Mouse (Mus musculus) C2C12 (cell line): ENCODE results near the gene Cyb561d2. TPM values are rescaled to one million over a fixed set of nuclear protein-coding genes. Genes with fewer than 3 reads are reported as not detected.

ENCODE experiments used
- H3K27me3 ChIP-seq: one replicate; pipeline ENCODE4 v1.6.1; 2011; ENCODE audit not compliant: control insufficient read depth, insufficient read depth, insufficient read length
- H3K36me3 ChIP-seq: one replicate; pipeline ENCODE4 v1.6.1; 2011; ENCODE audit not compliant: control insufficient read depth, insufficient read depth
- H3K4me3 ChIP-seq: one replicate; pipeline ENCODE4 v1.5.1; 2011; ENCODE audit warnings: mild to moderate bottlenecking, control low read depth; ENCODE audit not compliant: poor library complexity, insufficient read depth, severe bottlenecking
- H3K79me2 ChIP-seq: one replicate; pipeline ENCODE4 v1.6.1; 2011; ENCODE audit not compliant: control insufficient read depth, insufficient read depth
- H3K79me3 ChIP-seq: one replicate; pipeline ENCODE4 v1.6.1; 2011; ENCODE audit warnings: low read depth, control low read depth
- H3ac ChIP-seq: one replicate; pipeline ENCODE3; 2011; ENCODE audit warnings: low read depth; ENCODE audit not compliant: control insufficient read depth, insufficient read length
- CEBPB ChIP-seq: IDR thresholded peaks from one replicate; pipeline ENCODE4 v1.6.1; 2011; ENCODE audit warnings: low read depth, mild to moderate bottlenecking, control low read depth, moderate library complexity
- CTCF ChIP-seq: IDR thresholded peaks from one replicate; pipeline ENCODE4 v1.5.1; 2011; ENCODE audit not compliant: control insufficient read depth, insufficient read depth, insufficient read length
- FOSL1 ChIP-seq: IDR thresholded peaks from one replicate; pipeline ENCODE4 v1.8.0; 2011; ENCODE audit warnings: mild to moderate bottlenecking, low read length; ENCODE audit not compliant: poor library complexity, insufficient read depth, severe bottlenecking
- MAX ChIP-seq: IDR thresholded peaks from one replicate; pipeline ENCODE4 v1.6.1; 2011; ENCODE audit warnings: mild to moderate bottlenecking, control low read depth
- MYOD1 ChIP-seq: IDR thresholded peaks from one replicate; pipeline ENCODE4 v1.6.1; 2011; ENCODE audit warnings: low read depth; ENCODE audit not compliant: control insufficient read depth, insufficient read length
- MYOG ChIP-seq: IDR thresholded peaks from one replicate; pipeline ENCODE4 v1.6.1; 2011; ENCODE audit not compliant: control insufficient read depth, insufficient read length; ENCODE audit errors: extremely low read depth
- USF1 ChIP-seq: IDR thresholded peaks from one replicate; pipeline ENCODE4 v1.6.1; 2011; ENCODE audit warnings: low read depth, mild to moderate bottlenecking, control low read depth, moderate library complexity
- long read RNA-seq, 2 experiments: library from polyadenylated mRNA; unstranded; transcript quantifications; one replicate each; pipeline ENCODE4 v2.0.0; 2019 to 2020
- polyA plus RNA-seq: library from polyadenylated mRNA; unstranded; fragments of >200 nt; fragmentation: generic; extraction: Trizol; gene quantifications from one replicate; pipeline ENCODE4 v1.2.1, GENCODE M21; 2012; ENCODE audit warnings: missing spikeins

Gene Cyb561d2
- polyA plus RNA-seq = 23.7 TPM
- long read RNA-seq, experiment 1, transcript Cyb561d2-205 (4 exons, 1,162 nt) = major isoform, 21 of 34 reads
- long read RNA-seq, experiment 1, transcript Cyb561d2-201 (3 exons, 1,786 nt) = minor isoform, 6 of 34 reads
- long read RNA-seq, experiment 1, partial matches to known transcripts = 1 of 34 reads
- long read RNA-seq, experiment 1, other reads (novel, unspliced or antisense) = 5 of 34 reads
- long read RNA-seq, experiment 2, transcript Cyb561d2-205 (4 exons, 1,162 nt) = major isoform, 16 of 24 reads
- long read RNA-seq, experiment 2, transcript Cyb561d2-204 (4 exons, 658 nt) = minor isoform, 6 of 24 reads
- long read RNA-seq, experiment 2, partial matches to known transcripts = 0 of 24 reads
- long read RNA-seq, experiment 2, other reads (novel, unspliced or antisense) = 0 of 24 reads

- Histone ChIP-seq H3K36me3 (peaks cover 15% of the 10 kb centered on the region), H3K27me3 (no peaks in the 10 kb centered on the region), H3K4me3 (peak within 1 kb of the TSS; percentile 38), H3ac (peak within 1 kb of the TSS; percentile 43), H3K79me2 (peaks cover 9% of the 10 kb centered on the region), H3K79me3 (peaks cover 7% of the 10 kb centered on the region)
- TF ChIP-seq CEBPB (no peak), MYOD1 (no peak), USF1 (no peak), MAX (no peak), FOSL1 (no peak), MYOG (no peak), CTCF (no peak)
Observed at GRCm38 (mm10) chr9:107541474-107542351, at the start of gene Cyb561d2, which contains the start of gene Nprl2. Cyb561d2 (minus strand) TSS chr9:107542193. Nprl2 (plus strand) TSS chr9:107542226.

- TF ChIP-seq CTCF = no peak
- TF ChIP-seq MYOD1 = no peak
- TF ChIP-seq USF1 = no peak
- no peak for TF ChIP-seq FOSL1
- TF ChIP-seq CEBPB = no peak
- no peak for TF ChIP-seq MAX
- TF ChIP-seq MYOG = no peak
- Histone ChIP-seq H3K36me3 (peaks cover 34% of the 10 kb centered on the region), H3K79me3 (peaks cover 21% of the 10 kb centered on the region), H3K79me2 (peaks cover 35% of the 10 kb centered on the region), H3ac (no peak overlapping the region), H3K27me3 (no peaks in the 10 kb centered on the region), H3K4me3 (no peak overlapping the region)
Observed at GRCm38 (mm10) chr9:107590773-107591060, 48.7 kb upstream of the Cyb561d2 start.

- Histone ChIP-seq H3K4me3 (no peak overlapping the region), H3ac (no peak overlapping the region), H3K27me3 (no peaks in the 10 kb centered on the region), H3K79me3 (peaks cover 21% of the 10 kb centered on the region), H3K79me2 (peaks cover 35% of the 10 kb centered on the region), H3K36me3 (peaks cover 34% of the 10 kb centered on the region)
- TF ChIP-seq FOSL1 = no peak
- no peak for TF ChIP-seq CTCF
- TF ChIP-seq USF1 = no peak
- TF ChIP-seq CEBPB = no peak
- TF ChIP-seq MAX = no peak
- TF ChIP-seq MYOG = no peak
- no peak for TF ChIP-seq MYOD1
Observed at GRCm38 (mm10) chr9:107590058-107590772, 48.2 kb upstream of the Cyb561d2 start.

- TF ChIP-seq USF1 (peak; percentile 62), MAX (peak; percentile 97), FOSL1 (no peak)
- Histone ChIP-seq H3K27me3 (no peaks in the 10 kb centered on the region), H3K79me3 (peaks cover 21% of the 10 kb centered on the region), H3K79me2 (peaks cover 35% of the 10 kb centered on the region), H3ac (peak overlapping the region; percentile 82), H3K36me3 (peaks cover 28% of the 10 kb centered on the region), H3K4me3 (peak overlapping the region; percentile 70)
Observed at GRCm38 (mm10) chr9:107587833-107588639, 46.0 kb upstream of the Cyb561d2 start.
